Mouse (Mus musculus) CH12.LX (cell line): ENCODE measurements around the gene Ccdc142. TPM values are rescaled to one million over a fixed set of nuclear protein-coding genes. Genes with fewer than 3 reads are reported as not detected.

Experiments
- DNase-seq: peaks from one replicate; pipeline ENCODE4 v3.0.0-alpha.2; 2013; ENCODE audit errors: extremely low read depth
- H3K27ac ChIP-seq: 2 replicates; pipeline ENCODE4 v1.5.1; 2012; ENCODE audit warnings: low read depth, mild to moderate bottlenecking, control low read depth, moderate library complexity; ENCODE audit not compliant: insufficient read depth
- H3K27me3 ChIP-seq: replicated peaks from 2 replicates; pipeline ENCODE3; 2012; ENCODE audit warnings: inconsistent platforms
- H3K36me3 ChIP-seq, 2 experiments: replicated peaks in 1 of 2; 2 replicates each; pipeline versions ENCODE3 to v1.6.1; 2012; ENCODE audit warnings: inconsistent platforms in 1 of 2, low read length in 1 of 2, mild to moderate bottlenecking in 1 of 2, mixed read lengths in 1 of 2, moderate library complexity in 1 of 2; ENCODE audit not compliant: control insufficient read depth in 1 of 2, insufficient read depth in 1 of 2
- H3K4me1 ChIP-seq, 2 experiments: 2 replicates each; pipeline ENCODE4 v1.6.1; 2012; ENCODE audit warnings: inconsistent platforms in 1 of 2, moderate library complexity in 1 of 2; ENCODE audit not compliant: insufficient read depth in 2 of 2, control insufficient read depth in 1 of 2
- H3K4me2 ChIP-seq: 2 replicates; pipeline ENCODE4 v1.6.1; 2012; ENCODE audit warnings: low read depth, mild to moderate bottlenecking, control low read depth; ENCODE audit not compliant: poor library complexity, insufficient read depth, severe bottlenecking
- H3K4me3 ChIP-seq, 3 experiments: fragments of 150-350 bp in 1 of 3; sonication (generic) in 1 of 3; replicated peaks in 1 of 3; 2 replicates each; pipeline versions ENCODE3 to v1.5.1; 2011 to 2012; ENCODE audit warnings: low read depth in 2 of 3, low read length in 2 of 3, mild to moderate bottlenecking in 2 of 3, moderate library complexity in 2 of 3, control low read depth in 1 of 3, improper control_type of control experiment in 1 of 3, inconsistent platforms in 1 of 3, mixed read lengths in 1 of 3; ENCODE audit not compliant: poor library complexity in 1 of 3
- H3K79me2 ChIP-seq: replicated peaks from 2 replicates; pipeline ENCODE4 v1.6.1; 2012; ENCODE audit warnings: mild to moderate bottlenecking, moderate library complexity; ENCODE audit not compliant: control insufficient read depth, poor library complexity, insufficient read depth, severe bottlenecking; ENCODE audit errors: extremely low read depth
- H3K9ac ChIP-seq: 2 replicates; pipeline ENCODE4 v1.6.1; 2012; ENCODE audit warnings: low read depth, mild to moderate bottlenecking, control low read depth, moderate library complexity; ENCODE audit not compliant: insufficient read depth
- H3K9me3 ChIP-seq: replicated peaks from 2 replicates; pipeline ENCODE3; 2012; ENCODE audit warnings: low read length, inconsistent platforms, mixed read lengths
- CHD1 ChIP-seq: IDR thresholded peaks from 2 replicates; pipeline ENCODE4 v1.6.1; 2012; ENCODE audit warnings: low read depth, low read length, improper control_type of control experiment, inconsistent platforms
- CTCF ChIP-seq, 2 experiments: IDR thresholded peaks in 1 of 2; conservative IDR thresholded peaks in 1 of 2; 2 replicates each; pipeline ENCODE4 v1.5.1; 2011 to 2012; ENCODE audit warnings: low read depth in 2 of 2, low read length in 2 of 2, improper control_type of control experiment in 1 of 2, inconsistent platforms in 1 of 2, mild to moderate bottlenecking in 1 of 2, moderate library complexity in 1 of 2
- ETS1 ChIP-seq: conservative IDR thresholded peaks from 2 replicates; pipeline ENCODE4 v1.6.1; 2012; ENCODE audit warnings: low read depth, mild to moderate bottlenecking, inconsistent platforms, low read length, improper control_type of control experiment, moderate library complexity
- HCFC1 ChIP-seq: IDR thresholded peaks from 2 replicates; pipeline ENCODE4 v1.6.1; 2012; ENCODE audit warnings: low read depth, mild to moderate bottlenecking, inconsistent platforms, low read length, improper control_type of control experiment
- IRF4 ChIP-seq: IDR thresholded peaks from 2 replicates; pipeline ENCODE4 v1.6.1; 2014; ENCODE audit warnings: low read depth, mild to moderate bottlenecking, inconsistent platforms, low read length, improper control_type of control experiment
- MAX ChIP-seq: IDR thresholded peaks from 2 replicates; pipeline ENCODE4 v1.6.1; 2011; ENCODE audit warnings: low read length, improper control_type of control experiment
- MAZ ChIP-seq: IDR thresholded peaks from 2 replicates; pipeline ENCODE4 v1.6.1; 2012; ENCODE audit warnings: low read depth, mild to moderate bottlenecking, inconsistent platforms, low read length, improper control_type of control experiment, moderate library complexity
- MXI1 ChIP-seq: IDR thresholded peaks from 2 replicates; pipeline ENCODE4 v1.6.1; 2011; ENCODE audit warnings: mild to moderate bottlenecking, low read depth, low read length, improper control_type of control experiment
- PAX5 ChIP-seq: IDR thresholded peaks from 2 replicates; pipeline ENCODE4 v1.6.1; 2012; ENCODE audit warnings: low read length, inconsistent platforms, mixed read lengths
- POLR2A ChIP-seq: IDR thresholded peaks from 2 replicates; pipeline ENCODE4 v1.6.1; 2011; ENCODE audit warnings: low read depth, mild to moderate bottlenecking, improper control_type of control experiment, low read length
- POLR2AphosphoS2 ChIP-seq: IDR thresholded peaks from 2 replicates; pipeline ENCODE4 v1.6.1; 2011; ENCODE audit warnings: low read depth, low read length, improper control_type of control experiment
- RAD21 ChIP-seq: IDR thresholded peaks from 2 replicates; pipeline ENCODE4 v1.6.1; 2011; ENCODE audit warnings: low read depth, mild to moderate bottlenecking, low read length, improper control_type of control experiment, moderate library complexity
- RCOR1 ChIP-seq: conservative IDR thresholded peaks from 2 replicates; pipeline ENCODE4 v1.6.1; 2012; ENCODE audit warnings: low read depth, mild to moderate bottlenecking, inconsistent platforms, low read length, improper control_type of control experiment
- SIN3A ChIP-seq: IDR thresholded peaks from 2 replicates; pipeline ENCODE4 v1.6.1; 2012; ENCODE audit warnings: low read length, improper control_type of control experiment, inconsistent platforms
- TCF12 ChIP-seq: IDR thresholded peaks from 2 replicates; pipeline ENCODE4 v1.6.1; 2014; ENCODE audit warnings: low read depth, mild to moderate bottlenecking, inconsistent platforms, low read length, improper control_type of control experiment
- ZC3H11A ChIP-seq: IDR thresholded peaks from 2 replicates; pipeline ENCODE4 v1.6.1; 2012; ENCODE audit warnings: low read depth, mild to moderate bottlenecking, inconsistent platforms, low read length, improper control_type of control experiment
- ZNF384 ChIP-seq: IDR thresholded peaks from 2 replicates; pipeline ENCODE4 v1.6.1; 2012; ENCODE audit warnings: low read depth, low read length, improper control_type of control experiment, inconsistent platforms
- dilution Hi-C: fragments of 300-500 bp; cut with MboI; formaldehyde crosslinking; loops from 2 replicates; pipeline ENCODE4 v1.14.3; 2020; ENCODE audit warnings: low sequenced_read_pairs; ENCODE audit not compliant: extremely low pct_unique_long_range_greater_than_20kb, extremely low pct_ligation_motif_present
- in situ Hi-C: fragments of 300-500 bp; cut with MboI; formaldehyde crosslinking; loops from 3 replicates; pipeline ENCODE4 v1.14.3; 2019; ENCODE audit warnings: low sequenced_read_pairs, low pct_ligation_motif_present, low pct_unique_long_range_greater_than_20kb, mixed read lengths
- polyA plus RNA-seq: library from polyadenylated mRNA; unstranded; fragments of >175 nt; gene quantifications from 2 replicates; pipeline ENCODE4 v1.2.1, GENCODE M21; 2012; ENCODE audit warnings: low read depth; ENCODE audit not compliant: insufficient read length
- total RNA-seq, 2 experiments: library from RNA; depleted of rRNA; stranded (reverse); fragments of 300-350 nt in 1 of 2; fragments of >200 nt in 1 of 2; gene quantifications; 2 replicates each; pipeline ENCODE4 v1.2.3; 2012 to 2014

Ccdc142 gene
- total and polyA plus RNA-seq, 3 experiments = 0.38 to 3.1 (median 1.7) TPM

- no peaks in the 10 kb centered on the region for H3K9me3 ChIP-seq
- no peak for TF ChIP-seq MXI1
- TF ChIP-seq MAX = no peak
- TF ChIP-seq PAX5 = no peak
- TF ChIP-seq IRF4 = no peak
- no peak for TF ChIP-seq TCF12
- no peak for TF ChIP-seq RCOR1
- TF ChIP-seq CTCF (conservative IDR thresholded peaks at IDR 0.05 in 1 of 2, IDR thresholded peaks at IDR 0.05 in 1 of 2; ENCODE audit: low read depth in 2 of 2, low read length in 2 of 2) = 0 out of 4 replicates have a peak, but pooled peaks of 1 of the 2 experiments have one; percentile 7
- TF ChIP-seq CHD1 = no peak
- no peak overlapping the region for H3K9ac ChIP-seq
- no peak overlapping the region for H3K27ac ChIP-seq
- dilution Hi-C loops (no loop called here), in situ Hi-C loops (no loop called here)
- H3K79me2 ChIP-seq = no peaks in the 10 kb centered on the region
- peaks cover 2% of the 10 kb centered on the region for H3K27me3 ChIP-seq
- H3K4me3 ChIP-seq = peak overlapping the region in 2 of 3 experiments; percentile 3 to 28
- no peak overlapping the region for H3K4me2 ChIP-seq
- DNase-seq = no peak
- peaks cover 9 to 31% of the 10 kb centered on the region in 2 experiments; a peak in 3 of 4 replicates for H3K4me1 ChIP-seq
- no peaks in the 10 kb centered on the region for H3K36me3 ChIP-seq
Observed at GRCm38 (mm10) chr6:83138056-83138455, 36.7 kb downstream of the Ccdc142 start.

DNA sequence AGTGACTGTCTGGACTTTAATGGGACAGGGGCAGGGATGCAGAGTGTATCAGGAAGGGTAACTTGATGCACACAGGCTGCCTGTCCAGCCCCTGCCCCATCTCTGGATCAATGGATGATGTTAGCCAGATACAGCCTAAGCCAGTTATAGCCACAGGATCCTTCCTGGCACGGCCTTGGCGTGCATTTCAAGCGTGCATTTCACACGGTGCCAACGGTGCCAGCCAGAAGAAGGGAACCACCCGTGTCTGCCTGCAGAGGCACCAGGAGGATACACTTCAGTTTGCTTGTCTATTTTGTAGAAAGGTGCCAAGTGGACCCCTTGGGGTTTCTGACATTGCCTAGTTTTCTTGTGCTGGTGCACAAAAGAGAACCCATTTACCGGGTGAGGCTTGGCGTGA is 38.6 kb downstream of the Ccdc142 start:
- peaks cover 9 to 19% of the 10 kb centered on the region in 2 experiments; a peak in 3 of 4 replicates for H3K4me1 ChIP-seq
- in situ Hi-C loops = no loop called here
- TF ChIP-seq ZNF384 (no peak), HCFC1 (no peak), ETS1 (no peak), POLR2A (no peak), CTCF (conservative IDR thresholded peaks at IDR 0.05 in 1 of 2, IDR thresholded peaks at IDR 0.05 in 1 of 2; ENCODE audit: low read depth in 2 of 2, low read length in 2 of 2) (no peak), POLR2AphosphoS2 (no peak), MAX (no peak), RAD21 (no peak), SIN3A (no peak), MXI1 (no peak), MAZ (no peak), ZC3H11A (no peak), PAX5 (no peak)
- H3K36me3 ChIP-seq = no peaks in the 10 kb centered on the region
- no peak overlapping the region for H3K27ac ChIP-seq
- no peak overlapping the region for H3K4me3 ChIP-seq
- H3K79me2 ChIP-seq = no peaks in the 10 kb centered on the region
- H3K4me2 ChIP-seq = no peak overlapping the region
- dilution Hi-C loops = no loop called here
- no peak for DNase-seq
- H3K9ac ChIP-seq = no peak overlapping the region
- H3K27me3 ChIP-seq = peaks cover 2% of the 10 kb centered on the region
- H3K9me3 ChIP-seq = no peaks in the 10 kb centered on the region
